Mouse (Mus musculus): ENCODE measurements around the gene Glrx5.

DNA sequence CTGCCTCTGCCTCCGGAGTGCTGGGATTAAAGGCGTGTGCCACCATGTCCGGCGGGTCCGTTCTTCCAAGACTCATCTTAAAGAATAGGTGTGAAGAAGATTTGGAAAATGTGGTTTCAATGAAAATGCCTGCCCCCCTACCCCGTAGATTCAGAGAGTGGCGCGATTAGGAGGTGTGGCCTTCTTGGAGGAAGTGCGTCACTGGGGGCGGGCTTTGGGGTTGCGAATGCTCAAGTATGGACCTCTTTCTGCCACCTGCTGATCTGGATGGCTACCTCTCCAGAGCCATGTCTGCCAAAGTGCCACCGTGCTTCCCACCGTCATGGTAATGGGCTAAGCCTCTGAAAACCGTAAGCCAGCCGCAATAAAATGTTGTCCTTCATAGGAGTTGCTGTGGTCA lies 21.6 kb downstream of the Glrx5 start:
- TF ChIP-seq POLR2AphosphoS2 (IDR thresholded peaks at IDR 0.05; ENCODE audit: low read depth, low read length) = no peak
- TF ChIP-seq MEF2A (IDR thresholded peaks at IDR 0.05; ENCODE audit: borderline replicate concordance, low read depth, low read length) = no peak
- TF ChIP-seq POLR2A (IDR thresholded peaks at IDR 0.05; ENCODE audit: low read depth, low read length) = no peak
- TF ChIP-seq MYC (IDR thresholded peaks at IDR 0.05; ENCODE audit: low read depth, low read length) = no peak
- no peak for TF ChIP-seq CHD1 (IDR thresholded peaks at IDR 0.05; ENCODE audit: low read depth, low read length)
- TF ChIP-seq ZNF384 (IDR thresholded peaks at IDR 0.05; ENCODE audit: low read depth, low read length) = no peak
- no peak for TF ChIP-seq CTCF (conservative IDR thresholded peaks at IDR 0.05 in 1 of 2, IDR thresholded peaks at IDR 0.05 in 1 of 2; ENCODE audit: low read depth in 2 of 2, low read length in 2 of 2)
- no peak for TF ChIP-seq UBTF (IDR thresholded peaks at IDR 0.05; ENCODE audit: low read depth, low read length)
- no peak for TF ChIP-seq ZMIZ1 (IDR thresholded peaks at IDR 0.05; ENCODE audit: low read depth, low read length)
- no peak for TF ChIP-seq NELFE (IDR thresholded peaks at IDR 0.05; ENCODE audit: low read depth, low read length)
- no peak for TF ChIP-seq ELF1 (IDR thresholded peaks at IDR 0.05; ENCODE audit: low read depth, low read length)

Measured in CH12.LX (cell line).